Mouse (Mus musculus): ENCODE data around the gene Ankle2. TPM values are rescaled to one million over a fixed set of nuclear protein-coding genes. Genes with fewer than 3 reads are reported as not detected.

The Ankle2 gene
- total and polyA plus RNA-seq, 3 experiments = 8.7 to 46.5 (median 39.3) TPM

DNA sequence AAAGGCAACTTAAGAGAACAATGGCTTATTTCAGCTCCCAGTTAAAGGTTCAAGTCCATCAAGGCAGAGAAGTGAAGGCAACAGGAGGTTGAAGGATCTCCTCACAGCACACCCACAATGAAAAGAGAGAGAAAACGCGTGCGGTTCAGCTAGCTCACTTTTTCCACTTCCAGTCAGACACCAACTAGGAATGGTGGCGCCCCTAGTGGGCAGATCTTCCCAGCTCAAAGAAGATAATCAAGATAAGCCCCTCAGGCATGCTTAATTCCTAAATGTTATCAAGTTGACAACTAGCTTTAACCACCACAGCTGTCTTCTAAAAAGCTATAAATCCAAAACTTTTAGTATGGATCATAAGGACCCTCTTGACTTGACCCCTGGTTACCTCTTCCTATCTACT lies 53.7 kb downstream of the Ankle2 start:
- peak; percentile 37 for DNase-seq

DNA sequence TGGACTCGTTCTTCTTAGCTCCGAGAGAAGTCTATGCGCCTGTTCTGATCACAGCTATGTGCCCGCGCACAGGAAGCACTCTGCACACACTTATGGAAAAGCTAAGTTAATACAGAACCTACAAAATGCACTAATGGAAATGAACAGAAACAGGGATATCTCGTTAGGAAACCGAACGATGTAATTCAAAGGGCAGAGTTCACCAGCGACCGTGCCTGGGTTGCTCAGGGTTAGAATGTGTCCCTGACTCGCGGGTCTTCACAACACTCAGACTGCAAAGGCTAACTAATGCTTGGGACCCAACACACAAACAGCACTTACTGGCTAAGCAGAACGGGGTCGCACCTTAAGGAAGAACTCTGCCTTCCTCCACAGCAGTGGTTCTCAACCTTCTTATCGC lies 54.4 kb downstream of the Ankle2 start:
- peak; percentile 16 for DNase-seq

DNA sequence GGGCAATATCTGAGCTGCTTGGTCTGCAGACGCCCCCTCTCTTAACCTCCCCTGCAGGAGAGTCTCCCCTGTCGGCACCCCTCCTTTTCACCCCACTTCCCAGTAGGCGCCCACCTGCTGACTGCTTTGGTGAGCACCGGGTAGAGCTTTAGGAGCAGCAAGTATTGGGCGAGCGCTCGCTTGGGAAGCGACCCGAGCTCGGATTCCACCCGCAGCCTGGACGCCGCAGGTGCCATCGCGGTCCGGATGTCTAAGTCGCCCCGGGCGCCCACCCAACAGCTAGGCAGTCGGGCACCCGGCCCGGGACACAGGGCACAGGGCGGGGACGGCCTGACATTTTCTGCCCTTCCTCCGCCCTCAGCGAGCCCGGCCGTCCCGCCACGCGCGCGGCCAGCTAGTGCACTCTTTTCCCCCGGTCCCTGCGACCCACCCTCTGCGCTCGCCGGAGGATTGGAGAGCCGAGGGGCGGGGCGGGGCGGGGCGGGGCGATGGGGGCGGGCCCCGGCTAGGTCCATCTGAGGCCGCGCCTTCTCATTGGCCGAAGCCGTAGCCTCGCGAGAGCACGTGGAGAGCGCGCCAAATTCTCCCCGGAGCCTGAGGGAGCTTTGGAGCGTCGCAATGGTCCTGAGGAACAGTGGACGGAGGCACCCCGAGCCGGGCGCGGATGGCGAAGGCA lies 55.1 kb downstream of the Ankle2 start, which contains the start of the genes Pxmp2 and Pole:
Gene Pxmp2, minus strand, starts transcription at position 417 of the 676 bp plus-strand sequence.
Gene Pole, plus strand, starts transcription at position 537 of the 676 bp plus-strand sequence.
- DNase-seq = peak; percentile 95

DNA sequence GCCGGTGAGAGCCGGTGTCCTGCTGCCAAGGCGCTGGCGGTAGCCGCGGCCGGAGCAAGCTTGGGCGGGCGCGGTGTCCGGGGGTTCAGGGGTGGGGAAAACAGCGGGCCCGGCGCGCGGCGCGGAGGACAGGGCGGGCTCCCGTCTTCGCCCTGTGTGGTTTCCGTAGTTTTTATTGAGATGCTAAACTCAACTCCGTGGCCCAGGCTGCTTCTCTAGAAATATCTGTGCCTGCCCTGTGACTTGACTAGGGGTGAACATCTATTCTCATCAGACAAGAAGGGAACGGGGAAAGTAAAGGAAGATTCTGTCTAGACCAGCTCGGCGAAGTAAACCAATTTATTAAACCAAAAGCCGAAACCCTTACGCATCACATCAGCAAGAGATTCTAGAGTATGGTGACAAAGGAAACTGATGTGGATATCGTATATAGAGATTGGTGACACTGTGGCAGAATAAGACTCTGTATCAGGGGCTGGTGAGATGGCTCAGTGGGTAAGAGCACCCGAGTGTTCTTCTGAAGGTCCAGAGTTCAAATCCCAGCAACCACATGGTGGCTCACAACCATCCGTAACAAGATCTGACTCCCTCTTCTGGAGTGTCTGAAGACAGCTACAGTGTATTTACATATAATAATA lies 55.8 kb downstream of the Ankle2 start:
- DNase-seq = no peak

DNA sequence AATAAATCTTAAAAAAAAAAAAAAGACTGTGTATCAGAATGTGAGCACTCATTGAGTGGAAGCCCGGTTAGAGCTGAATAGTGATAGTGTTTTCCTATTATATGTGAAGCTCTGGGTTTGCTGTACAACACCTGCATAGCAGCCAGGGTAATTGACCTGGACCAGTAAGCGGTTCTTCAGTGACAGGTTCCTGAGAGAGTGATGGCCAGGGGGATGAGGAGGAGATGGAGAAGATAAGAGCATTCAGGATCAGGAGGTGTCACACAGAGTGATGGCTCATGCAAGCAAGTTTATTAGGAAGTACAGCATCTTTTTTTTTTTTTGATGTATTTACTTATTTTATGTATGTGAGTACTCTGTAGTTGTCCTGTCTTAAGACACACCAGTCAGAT lies 56.3 kb downstream of the Ankle2 start:
- DNase-seq = no peak

DNA sequence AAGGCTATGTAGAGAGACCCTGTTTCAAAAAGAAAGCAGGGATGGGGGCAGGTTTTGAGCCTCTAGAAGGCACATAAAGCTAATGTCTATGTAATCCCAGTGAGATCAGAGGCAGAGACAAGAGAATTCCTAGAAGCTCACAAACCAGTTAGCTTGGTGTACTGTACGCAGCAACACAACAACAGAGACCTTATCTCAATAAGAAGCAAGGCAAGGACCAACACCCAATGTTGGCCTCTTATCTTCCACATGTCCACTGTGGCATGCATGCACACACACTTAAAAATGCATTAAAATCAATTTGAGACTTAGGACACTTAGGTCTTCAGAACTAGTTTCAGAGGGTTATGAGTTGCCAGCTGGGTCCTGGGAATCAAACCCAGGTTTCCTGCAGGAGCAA lies 60.8 kb downstream of the Ankle2 start:
- no peak for DNase-seq

DNA sequence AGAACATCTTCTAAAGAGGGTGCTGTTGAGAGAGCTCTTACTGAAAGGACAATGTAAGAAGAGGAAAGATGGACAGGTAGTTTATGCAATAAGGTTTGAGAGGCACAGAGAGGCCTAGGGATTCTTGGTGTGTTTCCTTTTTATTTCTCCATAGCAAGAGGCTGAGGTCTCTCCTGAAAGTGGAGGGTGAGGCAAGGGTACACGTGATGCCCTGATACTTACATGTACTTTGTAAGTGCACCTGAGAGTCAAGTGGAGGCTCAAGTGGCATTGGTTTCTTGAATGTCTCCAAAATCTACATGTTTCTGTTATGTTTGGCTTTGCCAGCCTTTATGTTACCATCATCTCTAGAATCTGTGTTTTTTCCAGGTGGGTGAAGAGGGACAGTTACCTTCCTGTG lies 65.8 kb downstream of the Ankle2 start:
- DNase-seq = no peak

DNA sequence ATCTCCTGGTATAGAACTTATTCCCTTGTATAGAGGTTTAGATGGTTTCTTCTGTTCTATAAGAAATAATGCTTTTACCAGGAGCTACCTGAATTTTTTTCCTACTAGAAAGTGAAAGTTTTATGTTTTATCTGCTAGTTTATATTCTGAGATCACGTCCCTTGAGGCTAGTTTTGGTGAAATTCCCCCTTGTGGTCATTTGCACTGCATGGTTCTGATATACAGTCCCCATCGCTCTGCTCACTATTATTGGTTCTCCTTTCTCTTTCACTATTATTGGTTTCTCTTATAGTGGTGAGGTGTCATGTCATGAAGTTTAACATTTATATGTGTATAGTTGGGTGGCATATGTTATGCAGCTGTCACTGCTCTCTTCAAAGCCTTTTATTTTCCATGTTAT lies 69.8 kb downstream of the Ankle2 start:
- no peak for DNase-seq

Other genes starting within 250 kb of the Ankle2 start
- 10 to 100 TPM; 19.6 to 20.2 TPM for gene Zfp932, start 234.5 kb upstream of the Ankle2 start, total RNA-seq (2021)
- gene Zfp932, start 234.5 kb upstream of the Ankle2 start, polyA plus RNA-seq (2012; rRNA removed) = 0.94 and 1.0 TPM in 2 replicates
- 1 to 10 TPM; 4.8 to 9.2 TPM for gene Gm17655, start 158.5 kb upstream of the Ankle2 start, total RNA-seq (2021)
- not detected in 2 replicates for gene Gm17655, start 158.5 kb upstream of the Ankle2 start, polyA plus RNA-seq (2012; rRNA removed)
- gene Gm35315, start 136.6 kb upstream of the Ankle2 start, total RNA-seq (2021) = under 1 TPM; 0.14 to 0.66 TPM
- not detected in 2 replicates for gene Gm35315, start 136.6 kb upstream of the Ankle2 start, polyA plus RNA-seq (2012; rRNA removed)
- under 1 TPM; 0.09 to 0.10 TPM for gene Plcxd1, start 131.0 kb upstream of the Ankle2 start, total RNA-seq (2021)
- gene Plcxd1, start 131.0 kb upstream of the Ankle2 start, polyA plus RNA-seq (2012; rRNA removed) = 0.02 and 0.19 TPM in 2 replicates
- 10 to 100 TPM; 57.4 to 61.6 TPM for gene Gtpbp6, start 122.8 kb upstream of the Ankle2 start, total RNA-seq (2021)
- gene Gtpbp6, start 122.8 kb upstream of the Ankle2 start, polyA plus RNA-seq (2012; rRNA removed) = 115 and 125 TPM in 2 replicates
- 1 to 10 TPM; 5.7 to 6.5 TPM for gene Zfp605, start 120.9 kb upstream of the Ankle2 start, total RNA-seq (2021)
- gene Zfp605, start 120.9 kb upstream of the Ankle2 start, polyA plus RNA-seq (2012; rRNA removed) = 0.04 TPM in 2 replicates
- 10 to 100 TPM; 21.5 to 30.0 TPM for gene Chfr, start 95.2 kb upstream of the Ankle2 start, total RNA-seq (2021)
- 55.5 and 55.8 TPM in 2 replicates for gene Chfr, start 95.2 kb upstream of the Ankle2 start, polyA plus RNA-seq (2012; rRNA removed)
- 10 to 100 TPM; 34.4 to 37.0 TPM for gene Golga3, start 54.3 kb upstream of the Ankle2 start, total RNA-seq (2021)
- gene Golga3, start 54.3 kb upstream of the Ankle2 start, polyA plus RNA-seq (2012; rRNA removed) = 4.5 and 6.1 TPM in 2 replicates
- 10 to 100 TPM; 46.6 to 58.5 TPM for gene Pgam5, start 38.9 kb downstream of the Ankle2 start, total RNA-seq (2021)
- gene Pgam5, start 38.9 kb downstream of the Ankle2 start, polyA plus RNA-seq (2012; rRNA removed) = 23.5 and 25.7 TPM in 2 replicates
- gene Pxmp2, start 55.2 kb downstream of the Ankle2 start, total RNA-seq (2021) = 10 to 100 TPM; 12.2 to 19.2 TPM
- gene Pxmp2, start 55.2 kb downstream of the Ankle2 start, polyA plus RNA-seq (2012; rRNA removed) = 10.4 and 18.1 TPM in 2 replicates
- gene Pole, start 55.3 kb downstream of the Ankle2 start, total RNA-seq (2021) = 1 to 10 TPM; 1.5 to 1.6 TPM
- gene Pole, start 55.3 kb downstream of the Ankle2 start, polyA plus RNA-seq (2012; rRNA removed) = 1.1 and 1.2 TPM in 2 replicates
- under 1 TPM; 0.23 to 0.38 TPM for gene P2rx2, start 112.2 kb downstream of the Ankle2 start, total RNA-seq (2021)
- 0.18 and 0.58 TPM in 2 replicates for gene P2rx2, start 112.2 kb downstream of the Ankle2 start, polyA plus RNA-seq (2012; rRNA removed)
- not detected for gene Lrcol1, start 113.7 kb downstream of the Ankle2 start, total RNA-seq (2021)
- not detected in 2 replicates for gene Lrcol1, start 113.7 kb downstream of the Ankle2 start, polyA plus RNA-seq (2012; rRNA removed)
- 10 to 100 TPM; 56.7 to 67.2 TPM for gene Fbrsl1, start 217.5 kb downstream of the Ankle2 start, total RNA-seq (2021)
- 267 and 295 TPM in 2 replicates for gene Fbrsl1, start 217.5 kb downstream of the Ankle2 start, polyA plus RNA-seq (2012; rRNA removed)